ENCODE assay signal across 22 mouse cellular contexts in genomic region chr1:184234320-184234988, GRCm38 (mm10).
DNase-seq lines count a peak whose midpoint lies in the region; ATAC-seq and TF ChIP-seq lines count a peak whose summit lies in the region.
"Had no signal": no experiment of that assay in that cellular context is flagged by ENCODE, and none has a peak within 500 bp of the region (broad histone marks: within the 10 kb centered on the region; RNA-seq: fewer than 3 reads in every experiment).

No protein-coding gene starts in this region.

- no peak overlapping the region for H3K4me3 ChIP-seq in hindbrain, embryonic 11.5 days (ENCODE audit: low read depth, low read length)
- H3K4me3 ChIP-seq in hindbrain, embryonic 16.5 days (ENCODE audit: low read length), result no peak overlapping the region
- no peak overlapping the region for H3K4me3 ChIP-seq in midbrain, embryonic 15.5 days
- H3K4me3 ChIP-seq in kidney, embryonic 15.5 days (replicated peaks), result no peak overlapping the region
- H3K4me3 ChIP-seq: megakaryocyte, embryonic 14.5 days; myocyte had no signal

- H3K9ac ChIP-seq in hindbrain, embryonic 11.5 days (ENCODE audit: low read depth, low read length), result no peak overlapping the region
- no peak overlapping the region for H3K9ac ChIP-seq in hindbrain, embryonic 16.5 days (ENCODE audit: low read depth, low read length)
- H3K9ac ChIP-seq in midbrain, embryonic 15.5 days, result no peak overlapping the region
- no peak overlapping the region for H3K9ac ChIP-seq in kidney, embryonic 15.5 days

- TF ChIP-seq POLR2A in brain, embryonic 14.5 days (IDR thresholded peaks at IDR 0.05; ENCODE audit: borderline replicate concordance, extremely low read depth, insufficient read depth, insufficient read length, poor library complexity, severe bottlenecking), result no peak

- peak; percentile 71 for ATAC-seq in hindbrain, embryonic 11.5 days (ENCODE audit: low FRiP score)
- ATAC-seq in hindbrain, embryonic 16.5 days, result no peak
- 0 out of 2 replicates have a peak, but pooled peaks have one; percentile 38 for ATAC-seq in midbrain, embryonic 15.5 days (replicated peaks)
- ATAC-seq in kidney, embryonic 15.5 days (replicated peaks; ENCODE audit: low FRiP score), result no peak
- no peak for ATAC-seq in CD4-positive, CD25-positive, alpha-beta regulatory T cell, adult 4 months
- ATAC-seq: Patski had no signal

- WGBS in hindbrain, embryonic 11.5 days, result 50% methylated on average over 8 of the region's 8 CpGs
- WGBS in hindbrain, embryonic 16.5 days, result 40% methylated on average over 8 of the region's 8 CpGs
- 40% methylated on average over 8 of the region's 8 CpGs for WGBS in midbrain, embryonic 15.5 days
- 76% methylated on average over 8 of the region's 8 CpGs for WGBS in kidney, embryonic 15.5 days

- no peak for TF ChIP-seq CTCF in brain, embryonic 14.5 days (IDR thresholded peaks at IDR 0.05; ENCODE audit: borderline replicate concordance, extremely low read depth, insufficient read depth, insufficient read length)

- no peak overlapping the region for H3K4me2 ChIP-seq in hindbrain, embryonic 11.5 days (replicated peaks; ENCODE audit: low read depth, low read length)
- H3K4me2 ChIP-seq in hindbrain, embryonic 16.5 days (ENCODE audit: low read length), result no peak overlapping the region
- H3K4me2 ChIP-seq in midbrain, embryonic 15.5 days, result no peak overlapping the region
- H3K4me2 ChIP-seq in kidney, embryonic 15.5 days, result no peak overlapping the region

- no peaks in the 10 kb centered on the region for H3K9me3 ChIP-seq in hindbrain, embryonic 11.5 days (ENCODE audit: control insufficient read depth, low read length)
- no peaks in the 10 kb centered on the region for H3K9me3 ChIP-seq in hindbrain, embryonic 16.5 days (ENCODE audit: control insufficient read depth, low read length)
- H3K9me3 ChIP-seq in midbrain, embryonic 15.5 days, result no peaks in the 10 kb centered on the region
- H3K9me3 ChIP-seq in kidney, embryonic 15.5 days (replicated peaks), result no peaks in the 10 kb centered on the region
- H3K9me3 ChIP-seq: embryonic facial prominence, embryonic 10.5 days; heart, embryonic 12.5 days; limb, embryonic 10.5 days; megakaryocyte, embryonic 14.5 days had no signal

- H3K4me1 ChIP-seq in hindbrain, embryonic 11.5 days (replicated peaks; ENCODE audit: control insufficient read depth, insufficient read depth, low read length), result no peaks in the 10 kb centered on the region
- H3K4me1 ChIP-seq in hindbrain, embryonic 16.5 days (ENCODE audit: control insufficient read depth, insufficient read depth, low read depth, low read length), result no peaks in the 10 kb centered on the region; the same call in 1 of the 2 replicates
- peaks cover 12% of the 10 kb centered on the region for H3K4me1 ChIP-seq in midbrain, embryonic 15.5 days
- H3K4me1 ChIP-seq in kidney, embryonic 15.5 days, result peaks cover 9% of the 10 kb centered on the region; the same call in 1 of the 2 replicates
- H3K4me1 ChIP-seq: heart, embryonic 12.5 days had no signal

- no peak overlapping the region for H3K27ac ChIP-seq in hindbrain, embryonic 11.5 days (ENCODE audit: low read depth, low read length)
- H3K27ac ChIP-seq in hindbrain, embryonic 16.5 days (ENCODE audit: low read depth, low read length), result no peak overlapping the region
- H3K27ac ChIP-seq in midbrain, embryonic 15.5 days, result no peak overlapping the region
- no peak overlapping the region for H3K27ac ChIP-seq in kidney, embryonic 15.5 days
- H3K27ac ChIP-seq: embryonic facial prominence, embryonic 10.5 days; limb, embryonic 10.5 days had no signal

- DNase-seq in embryo, embryonic 10.5 days (ENCODE audit: low spot score), result peak; percentile 26
- no peak for DNase-seq in embryo, embryonic 9.5 days (ENCODE audit: extremely low spot score)
- DNase-seq in hindbrain, embryonic 11.5 days (ENCODE audit: low spot score), result peak; percentile 50
- peak; percentile 64 for DNase-seq in brain, embryonic 14.5 days (ENCODE audit: low read depth)
- DNase-seq: adrenal gland, adult 8-10 months; gastrocnemius, adult 2 months; heart, postnatal 14 days; kidney, adult 9 months; kidney, postnatal 36 days; lung, adult 18-20 months; spleen, adult 18-20 months; thymus, postnatal 36 days had no signal

- no peaks in the 10 kb centered on the region for H3K27me3 ChIP-seq in hindbrain, embryonic 11.5 days (ENCODE audit: control insufficient read depth, insufficient read depth, low read length)
- no peaks in the 10 kb centered on the region for H3K27me3 ChIP-seq in hindbrain, embryonic 16.5 days (replicated peaks; ENCODE audit: control insufficient read depth, insufficient read depth, low read length)
- no peaks in the 10 kb centered on the region for H3K27me3 ChIP-seq in midbrain, embryonic 15.5 days (replicated peaks)
- H3K27me3 ChIP-seq in kidney, embryonic 15.5 days, result peaks cover 7% of the 10 kb centered on the region; the same call in 1 of the 2 replicates
- H3K27me3 ChIP-seq: Patski had no signal

- no peaks in the 10 kb centered on the region for H3K36me3 ChIP-seq in hindbrain, embryonic 11.5 days (ENCODE audit: control insufficient read depth, insufficient read depth, low read length)
- H3K36me3 ChIP-seq in hindbrain, embryonic 16.5 days (ENCODE audit: control insufficient read depth, insufficient read depth, low read length), result no peaks in the 10 kb centered on the region
- no peaks in the 10 kb centered on the region for H3K36me3 ChIP-seq in midbrain, embryonic 15.5 days (replicated peaks)
- H3K36me3 ChIP-seq in kidney, embryonic 15.5 days, result no peaks in the 10 kb centered on the region
- H3K36me3 ChIP-seq: embryonic facial prominence, embryonic 10.5 days; heart, embryonic 12.5 days; limb, embryonic 10.5 days had no signal

Comparison
In these comparisons a context has a peak if more than half of its experiments do, and no peak if none do; other contexts are left out.
1. ATAC-seq: peak in hindbrain, embryonic 11.5 days (single experiment) and midbrain, embryonic 15.5 days (single experiment); none in hindbrain, embryonic 16.5 days (single experiment), kidney, embryonic 15.5 days (single experiment) and CD4-positive, CD25-positive, alpha-beta regulatory T cell, adult 4 months (single experiment).